Mouse (Mus musculus): Measurements from ENCODE around the gene Pus1.

GRCm38 (mm10) chr5:110769272-110769671 lies 11.2 kb downstream of the Pus1 start:
- TF ChIP-seq CTCF (IDR thresholded peaks at IDR 0.05; ENCODE audit: borderline replicate concordance, control insufficient read depth, extremely low read depth, insufficient read depth, low read length, poor library complexity) (no peak), POLR2A (IDR thresholded peaks at IDR 0.05; ENCODE audit: control insufficient read depth, extremely low read depth, insufficient read depth, low read length, poor library complexity) (no peak)

Measured in thymus, adult 2 months (tissue).